Mouse (Mus musculus) lung, postnatal 0 days (tissue): ENCODE measurements around the gene Sdhb. TPM values are rescaled to one million over a fixed set of nuclear protein-coding genes. Genes with fewer than 3 reads are reported as not detected.

Experiments used
- ATAC-seq: fragments of 200-750 bp; cut with Nextera tagmentation; 2 replicates; pipeline ENCODE4 v1.8.0; 2017; ENCODE audit warnings: moderate library complexity
- DNase-seq: peaks from one replicate; pipeline ENCODE4 v3.0.0-alpha.2; 2016; ENCODE audit warnings: low spot score
- H3K27ac ChIP-seq: fragments of 300-500 bp; sonication (generic); 2 replicates; pipeline ENCODE4 v1.5.1; 2014; ENCODE audit warnings: antibody characterized with exemption, mild to moderate bottlenecking, low read length, mixed read lengths
- H3K27me3 ChIP-seq: fragments of 300-500 bp; sonication (generic); replicated peaks from 2 replicates; pipeline ENCODE4 v1.6.1; 2014; ENCODE audit warnings: low read length, mixed read lengths; ENCODE audit not compliant: insufficient read depth
- H3K36me3 ChIP-seq: fragments of 300-500 bp; sonication (generic); 2 replicates; pipeline ENCODE4 v1.6.1; 2014; ENCODE audit warnings: low read length, mixed read lengths; ENCODE audit not compliant: insufficient read depth
- H3K4me1 ChIP-seq: fragments of 300-500 bp; sonication (generic); 2 replicates; pipeline ENCODE4 v1.6.1; 2014; ENCODE audit warnings: antibody characterized with exemption, low read depth, low read length, mixed read lengths; ENCODE audit not compliant: insufficient read depth
- H3K4me2 ChIP-seq: fragments of 300-500 bp; sonication (generic); replicated peaks from 2 replicates; pipeline ENCODE4 v1.6.1; 2014; ENCODE audit warnings: low read depth, mild to moderate bottlenecking, low read length, moderate library complexity, mixed read lengths
- H3K4me3 ChIP-seq: fragments of 300-500 bp; sonication (generic); 2 replicates; pipeline ENCODE4 v1.5.1; 2014; ENCODE audit warnings: low read depth, low read length
- H3K9ac ChIP-seq: fragments of 300-500 bp; sonication (generic); replicated peaks from 2 replicates; pipeline ENCODE4 v1.6.1; 2014; ENCODE audit warnings: low read depth, mild to moderate bottlenecking
- H3K9me3 ChIP-seq: fragments of 300-500 bp; sonication (generic); 2 replicates; pipeline ENCODE4 v1.6.1; 2016; ENCODE audit warnings: low read length, mixed read lengths
- CTCF ChIP-seq: IDR thresholded peaks from 2 replicates; pipeline ENCODE4 v1.5.1; 2016; ENCODE audit warnings: antibody characterized with exemption, mild to moderate bottlenecking
- EP300 ChIP-seq: IDR thresholded peaks from 2 replicates; pipeline ENCODE4 v1.6.1; 2016; ENCODE audit warnings: antibody characterized with exemption, mild to moderate bottlenecking, control low read depth
- WGBS: fragments of 180-500 bp; shearing (Covaris S2); extraction: QIAGEN DNeasy Blood & Tissue Kit; methylation state at CpG from one replicate; pipeline ENCODE4 v1.1.7; 2014; 5-methylcytosine and 5-hydroxymethylcytosine counted together
- polyA plus RNA-seq: library from polyadenylated mRNA; unstranded; fragments of >200 nt; fragmentation: Nextera tagmentation; extraction: Ambion mirVana; gene quantifications from 2 replicates; pipeline ENCODE4 v1.2.1, GENCODE M21; 2015

Sdhb gene
- polyA plus RNA-seq, 1 experiment from 2014 or later = 275 TPM

GRCm38 (mm10) chr4:140961467-140962206, 634 bp downstream of the Sdhb start:
- Histone ChIP-seq H3K4me2 (peak overlapping the region; percentile 91), H3K4me3 (peak overlapping the region; percentile 88), H3K4me1 (peaks cover 11% of the 10 kb centered on the region; the same call in 1 of the 2 replicates), H3K27ac (peak overlapping the region; percentile 82), H3K27me3 (no peaks in the 10 kb centered on the region), H3K9ac (peak overlapping the region; percentile 93), H3K36me3 (no peaks in the 10 kb centered on the region), H3K9me3 (no peaks in the 10 kb centered on the region)
- WGBS = under 1% methylated on average over 38 of the region's 38 CpGs
- ATAC-seq = peak; percentile 14
- TF ChIP-seq CTCF = no peak
- DNase-seq = peak; percentile 37

DNA sequence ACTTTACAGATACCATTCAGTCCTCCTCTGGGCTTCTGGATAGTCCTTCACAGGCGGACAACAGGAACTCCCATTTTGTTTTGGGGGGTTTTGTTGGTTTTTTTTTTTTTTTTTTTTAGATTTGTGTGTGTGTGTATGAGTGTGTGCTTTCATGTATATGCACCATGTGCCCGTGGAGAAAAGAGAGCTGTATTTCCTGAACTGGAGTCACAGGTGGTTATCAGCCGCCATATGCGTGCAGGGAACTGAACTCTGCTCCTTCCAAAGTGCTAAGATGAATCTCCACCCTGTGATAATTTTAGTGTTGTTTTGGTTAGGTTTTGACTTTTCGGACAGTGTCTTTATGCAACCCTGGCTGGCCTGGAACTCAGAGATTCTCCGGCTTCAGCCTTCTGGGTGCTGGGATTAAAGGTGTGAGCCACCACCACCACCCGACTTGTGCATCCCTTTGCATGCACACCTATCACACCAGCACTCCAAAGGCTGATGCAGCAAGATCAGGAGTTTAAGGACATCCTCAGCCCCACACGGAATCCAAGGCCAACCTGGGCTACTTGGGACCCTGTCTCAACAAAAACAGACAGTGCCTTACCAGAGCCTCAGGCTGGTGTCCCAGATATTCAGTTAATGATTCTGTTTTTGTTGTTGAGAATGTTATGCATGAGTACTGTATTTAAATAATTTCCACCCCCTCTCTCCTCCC, 1.4 kb downstream of the Sdhb start:
- Histone ChIP-seq H3K27me3 (no peaks in the 10 kb centered on the region), H3K4me3 (peak overlapping the region; percentile 88), H3K36me3 (0 out of 2 replicates have a peak, but pooled peaks cover 5% of the 10 kb centered on the region), H3K9ac (peak overlapping the region; percentile 93), H3K9me3 (no peaks in the 10 kb centered on the region), H3K27ac (peak overlapping the region; percentile 82), H3K4me2 (peak overlapping the region; percentile 91), H3K4me1 (peaks cover 11% of the 10 kb centered on the region; the same call in 1 of the 2 replicates)
- TF ChIP-seq CTCF = no peak
- no peak for TF ChIP-seq EP300
- no peak for ATAC-seq
- WGBS = 55% methylated on average over 8 of the region's 8 CpGs
- DNase-seq = no peak

DNA sequence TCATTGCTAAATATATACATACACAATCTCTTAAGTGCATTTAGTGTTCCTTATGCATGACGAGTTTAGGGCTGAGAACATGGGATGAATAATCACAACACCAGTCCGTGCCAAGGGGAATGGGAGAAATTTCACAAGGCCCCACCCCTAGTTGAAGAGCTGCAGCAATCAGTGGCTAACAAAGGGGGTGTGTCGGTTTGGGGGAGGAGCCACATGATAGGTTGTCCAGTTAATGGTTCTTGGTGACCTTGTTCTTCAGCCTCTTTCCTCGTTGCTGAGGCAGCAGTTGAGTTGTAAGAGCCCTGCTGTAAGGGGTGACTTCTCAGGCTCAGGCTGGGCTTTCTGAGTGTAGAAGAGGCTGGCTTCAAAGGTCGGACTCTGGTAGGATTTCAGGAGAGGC, 1.9 kb downstream of the Sdhb start:
- DNase-seq (peak; percentile 93), ATAC-seq (peak; percentile 8; the same call in 1 of the 2 replicates)
- Histone ChIP-seq H3K27me3 (no peaks in the 10 kb centered on the region), H3K9ac (no peak overlapping the region), H3K4me1 (peaks cover 11% of the 10 kb centered on the region; the same call in 1 of the 2 replicates), H3K9me3 (no peaks in the 10 kb centered on the region), H3K4me2 (no peak overlapping the region), H3K36me3 (0 out of 2 replicates have a peak, but pooled peaks cover 9% of the 10 kb centered on the region), H3K4me3 (no peak overlapping the region), H3K27ac (peak overlapping the region; percentile 38; the same call in 1 of the 2 replicates)
- peak; percentile 59 for TF ChIP-seq EP300
- no peak for TF ChIP-seq CTCF
- WGBS = 20% methylated on average over 5 of the region's 5 CpGs

DNA sequence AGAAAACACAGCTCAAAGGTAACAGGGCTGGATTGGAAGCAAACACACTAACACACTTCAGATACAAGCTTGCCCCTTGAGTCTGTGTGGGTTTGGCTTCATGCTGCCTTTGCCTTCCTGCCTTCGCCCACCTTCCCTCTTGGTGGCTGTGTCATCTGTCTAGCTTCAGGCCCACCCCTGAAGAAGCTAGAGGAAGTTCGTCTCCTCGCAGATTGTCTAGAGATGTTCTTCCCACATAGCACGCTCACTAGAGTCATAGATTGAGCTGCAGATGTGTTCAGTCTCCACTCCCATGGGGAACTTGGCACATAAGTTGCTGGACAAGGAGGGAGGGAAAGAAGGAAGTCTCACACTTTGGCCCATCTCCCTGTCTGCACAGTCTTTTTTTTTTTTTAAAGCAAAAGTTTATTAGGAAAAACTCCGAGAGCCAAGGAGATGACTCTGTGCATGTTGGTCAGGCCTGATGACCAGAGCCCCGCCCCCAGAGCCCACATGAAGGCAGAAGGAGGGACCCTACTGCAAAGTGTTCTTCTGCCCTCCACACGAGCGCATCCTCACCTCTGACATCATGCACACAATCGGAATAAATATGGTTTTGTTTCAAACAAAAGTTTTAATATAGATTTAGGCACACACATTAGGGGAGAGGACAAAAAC, 3.1 kb downstream of the Sdhb start:
- DNase-seq (peak; percentile 73), ATAC-seq (no peak)
- 0 out of 2 replicates have a peak, but pooled peaks cover 9% of the 10 kb centered on the region for H3K36me3 ChIP-seq
- 66% methylated on average over 9 of the region's 9 CpGs for WGBS
- no peak overlapping the region for H3K4me2 ChIP-seq
- no peak overlapping the region for H3K9ac ChIP-seq
- peaks cover 11% of the 10 kb centered on the region; the same call in 1 of the 2 replicates for H3K4me1 ChIP-seq
- H3K9me3 ChIP-seq = no peaks in the 10 kb centered on the region
- H3K4me3 ChIP-seq = no peak overlapping the region
- no peaks in the 10 kb centered on the region for H3K27me3 ChIP-seq
- H3K27ac ChIP-seq = peak overlapping the region; percentile 21; the same call in 1 of the 2 replicates
- TF ChIP-seq CTCF = no peak
- no peak for TF ChIP-seq EP300

- peak; percentile 79 for DNase-seq
These were observed 3.6 kb downstream of the Sdhb start for GRCm38 (mm10) chr4:140964620-140965019.

More at GRCm38 (mm10) chr4:140964620-140965019, 3.6 kb downstream of the Sdhb start:
- Histone ChIP-seq H3K9ac (no peak overlapping the region), H3K27ac (no peak overlapping the region), H3K27me3 (no peaks in the 10 kb centered on the region), H3K4me2 (no peak overlapping the region), H3K4me1 (peaks cover 11% of the 10 kb centered on the region; the same call in 1 of the 2 replicates), H3K4me3 (no peak overlapping the region), H3K9me3 (no peaks in the 10 kb centered on the region), H3K36me3 (0 out of 2 replicates have a peak, but pooled peaks cover 10% of the 10 kb centered on the region)
- TF ChIP-seq EP300 (no peak), CTCF (peak; percentile 96)
- 16% methylated on average over 7 of the region's 7 CpGs for WGBS
- ATAC-seq = no peak
